Mouse (Mus musculus): ENCODE measurements around the gene Fkbpl. TPM values are rescaled to one million over a fixed set of nuclear protein-coding genes. Genes with fewer than 3 reads are reported as not detected.

Fkbpl gene
- polyA plus RNA-seq, 1 experiment from 2014 or later: 16.6 TPM

DNA sequence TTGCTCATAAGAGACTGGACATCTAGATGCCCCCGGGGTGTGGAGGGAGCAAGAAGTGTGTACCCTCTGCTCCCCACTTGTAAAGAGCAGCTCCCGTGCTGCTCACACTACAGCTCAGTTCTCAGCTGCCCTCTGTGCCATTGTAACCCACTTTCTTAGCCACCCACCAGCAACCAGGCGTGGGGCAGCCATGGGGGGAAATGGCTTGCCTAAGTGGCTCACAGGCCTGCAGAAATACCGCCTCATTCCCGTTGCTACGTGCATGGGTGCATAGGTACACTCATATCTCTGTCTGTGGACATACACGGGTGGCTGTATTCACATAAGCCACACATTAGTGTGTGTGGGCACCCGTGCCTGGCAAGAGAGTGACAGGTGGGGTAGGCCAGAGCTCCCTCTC, 18.4 kb downstream of the Fkbpl start:
- no peak overlapping the region for H3K27ac ChIP-seq (replicated peaks; ENCODE audit: low read depth, low read length)
- H3K4me3 ChIP-seq (ENCODE audit: low read depth, low read length): no peak overlapping the region
- no peak for DNase-seq (ENCODE audit: low spot score)
- H3K4me1 ChIP-seq (ENCODE audit: control insufficient read depth, insufficient read depth, low read length): no peaks in the 10 kb centered on the region; the same call in 1 of the 2 replicates
- peaks cover 14% of the 10 kb centered on the region for H3K27me3 ChIP-seq (ENCODE audit: control insufficient read depth, insufficient read depth, low read length)
- H3K4me2 ChIP-seq (ENCODE audit: low read depth, low read length): no peak overlapping the region
- 76% methylated on average over 8 of the region's 8 CpGs for WGBS
- H3K36me3 ChIP-seq (replicated peaks; ENCODE audit: control insufficient read depth, insufficient read depth, low read depth, low read length): no peaks in the 10 kb centered on the region
- H3K9me3 ChIP-seq (replicated peaks; ENCODE audit: control insufficient read depth, low read length): no peaks in the 10 kb centered on the region
- no peak for ATAC-seq (replicated peaks; ENCODE audit: insufficient number of reproducible peaks, low FRiP score, low TSS enrichment, low read depth)
- H3K9ac ChIP-seq (replicated peaks; ENCODE audit: low read length): no peak overlapping the region

DNA sequence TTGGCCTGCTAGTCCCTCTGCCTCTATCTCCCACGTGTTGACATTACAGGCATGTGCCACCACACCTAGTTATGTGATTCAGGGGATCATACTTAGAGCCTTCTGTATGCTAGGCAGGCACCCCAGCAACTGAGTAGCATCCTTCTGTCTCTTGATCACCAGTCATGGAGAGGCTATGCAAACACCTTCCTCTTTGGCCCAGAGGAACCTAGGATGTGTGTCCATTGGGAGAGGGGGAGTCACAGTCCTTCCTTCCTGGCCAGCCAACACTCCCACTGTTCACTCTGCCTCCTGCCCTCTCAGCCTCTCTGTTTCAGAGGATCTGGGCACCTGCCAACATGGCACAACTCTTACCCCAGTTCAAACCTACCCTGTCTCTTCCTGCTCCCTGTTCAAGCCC, 19.0 kb downstream of the Fkbpl start:
- DNase-seq (ENCODE audit: low spot score) (no peak), ATAC-seq (replicated peaks; ENCODE audit: insufficient number of reproducible peaks, low FRiP score, low TSS enrichment, low read depth) (no peak)
- H3K4me3 ChIP-seq (ENCODE audit: low read depth, low read length): no peak overlapping the region
- H3K4me1 ChIP-seq (ENCODE audit: control insufficient read depth, insufficient read depth, low read length): no peaks in the 10 kb centered on the region; the same call in 1 of the 2 replicates
- no peak overlapping the region for H3K9ac ChIP-seq (replicated peaks; ENCODE audit: low read length)
- WGBS: 45% methylated on average over 1 of the region's 1 CpGs
- H3K36me3 ChIP-seq (replicated peaks; ENCODE audit: control insufficient read depth, insufficient read depth, low read depth, low read length): no peaks in the 10 kb centered on the region
- no peak overlapping the region for H3K4me2 ChIP-seq (ENCODE audit: low read depth, low read length)
- no peak overlapping the region for H3K27ac ChIP-seq (replicated peaks; ENCODE audit: low read depth, low read length)
- no peaks in the 10 kb centered on the region for H3K9me3 ChIP-seq (replicated peaks; ENCODE audit: control insufficient read depth, low read length)
- peaks cover 14% of the 10 kb centered on the region for H3K27me3 ChIP-seq (ENCODE audit: control insufficient read depth, insufficient read depth, low read length)

DNA sequence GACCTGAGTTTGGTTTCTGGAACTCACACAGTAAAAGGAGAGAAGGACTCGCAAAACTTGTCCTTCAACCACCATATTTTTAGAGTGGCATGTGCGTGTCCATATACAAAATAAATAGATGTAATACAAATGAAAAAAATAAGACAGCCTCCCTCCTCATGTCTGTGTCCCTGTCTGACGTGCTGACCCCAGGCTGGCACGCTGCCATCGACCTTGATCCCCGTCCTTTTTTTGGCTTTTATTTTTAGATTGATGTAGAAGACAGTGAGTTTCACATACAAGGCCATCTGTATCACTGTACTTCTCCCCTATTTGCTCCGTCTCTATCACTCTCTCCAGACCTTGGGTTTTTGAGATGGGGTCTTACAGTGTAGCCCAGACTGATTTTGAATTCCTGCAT, 19.9 kb downstream of the Fkbpl start:
- H3K27ac ChIP-seq (replicated peaks; ENCODE audit: low read depth, low read length): no peak overlapping the region
- H3K9ac ChIP-seq (replicated peaks; ENCODE audit: low read length): no peak overlapping the region
- no peak overlapping the region for H3K4me2 ChIP-seq (ENCODE audit: low read depth, low read length)
- no peaks in the 10 kb centered on the region for H3K9me3 ChIP-seq (replicated peaks; ENCODE audit: control insufficient read depth, low read length)
- 80% methylated on average over 7 of the region's 7 CpGs for WGBS
- DNase-seq (ENCODE audit: low spot score): no peak
- ATAC-seq (replicated peaks; ENCODE audit: insufficient number of reproducible peaks, low FRiP score, low TSS enrichment, low read depth): no peak
- no peaks in the 10 kb centered on the region for H3K36me3 ChIP-seq (replicated peaks; ENCODE audit: control insufficient read depth, insufficient read depth, low read depth, low read length)
- H3K4me3 ChIP-seq (ENCODE audit: low read depth, low read length): no peak overlapping the region
- H3K27me3 ChIP-seq (ENCODE audit: control insufficient read depth, insufficient read depth, low read length): peaks cover 12% of the 10 kb centered on the region
- H3K4me1 ChIP-seq (ENCODE audit: control insufficient read depth, insufficient read depth, low read length): no peaks in the 10 kb centered on the region; the same call in 1 of the 2 replicates

DNA sequence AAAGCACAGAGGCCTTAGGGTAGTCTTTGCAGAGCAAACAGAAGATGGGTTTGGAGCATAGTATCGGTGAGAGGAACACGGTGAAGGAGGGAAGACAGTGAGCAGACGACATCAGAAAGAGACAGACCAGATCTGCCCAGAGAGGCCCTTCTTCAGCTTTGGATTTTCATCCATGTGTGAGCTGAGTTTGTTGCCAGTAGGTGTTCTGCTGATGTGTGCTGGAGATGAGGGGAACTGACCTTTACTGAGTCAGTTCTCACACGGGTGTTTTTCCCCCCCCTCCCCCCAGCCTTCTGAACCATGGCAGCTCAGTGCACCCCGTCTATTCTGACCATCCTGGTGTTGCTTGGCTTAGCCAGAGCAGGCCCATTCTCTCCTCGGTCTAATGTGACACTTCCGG, 25.7 kb downstream of the Fkbpl start, which contains the start of gene Tnxb:
Gene Tnxb (plus strand): TSS at position 301 of the 400 bp plus-strand sequence.
- peaks cover 42% of the 10 kb centered on the region for H3K27me3 ChIP-seq (ENCODE audit: control insufficient read depth, insufficient read depth, low read length)
- ATAC-seq (replicated peaks; ENCODE audit: insufficient number of reproducible peaks, low FRiP score, low TSS enrichment, low read depth): no peak
- H3K4me3 ChIP-seq (ENCODE audit: low read depth, low read length): peak within 1 kb of the TSS; percentile 29
- peaks cover 9% of the 10 kb centered on the region for H3K4me1 ChIP-seq (ENCODE audit: control insufficient read depth, insufficient read depth, low read length)
- H3K4me2 ChIP-seq (ENCODE audit: low read depth, low read length): peak within 1 kb of the TSS; percentile 65
- peak within 1 kb of the TSS; percentile 18; the same call in 1 of the 2 replicates for H3K9ac ChIP-seq (replicated peaks; ENCODE audit: low read length)
- H3K9me3 ChIP-seq (replicated peaks; ENCODE audit: control insufficient read depth, low read length): no peaks in the 10 kb centered on the region
- H3K27ac ChIP-seq (replicated peaks; ENCODE audit: low read depth, low read length): no peak within 1 kb of the TSS
- no peak for DNase-seq (ENCODE audit: low spot score)
- WGBS: 59% methylated on average over 7 of the region's 7 CpGs
- H3K36me3 ChIP-seq (replicated peaks; ENCODE audit: control insufficient read depth, insufficient read depth, low read depth, low read length): no peaks in the 10 kb centered on the region

DNA sequence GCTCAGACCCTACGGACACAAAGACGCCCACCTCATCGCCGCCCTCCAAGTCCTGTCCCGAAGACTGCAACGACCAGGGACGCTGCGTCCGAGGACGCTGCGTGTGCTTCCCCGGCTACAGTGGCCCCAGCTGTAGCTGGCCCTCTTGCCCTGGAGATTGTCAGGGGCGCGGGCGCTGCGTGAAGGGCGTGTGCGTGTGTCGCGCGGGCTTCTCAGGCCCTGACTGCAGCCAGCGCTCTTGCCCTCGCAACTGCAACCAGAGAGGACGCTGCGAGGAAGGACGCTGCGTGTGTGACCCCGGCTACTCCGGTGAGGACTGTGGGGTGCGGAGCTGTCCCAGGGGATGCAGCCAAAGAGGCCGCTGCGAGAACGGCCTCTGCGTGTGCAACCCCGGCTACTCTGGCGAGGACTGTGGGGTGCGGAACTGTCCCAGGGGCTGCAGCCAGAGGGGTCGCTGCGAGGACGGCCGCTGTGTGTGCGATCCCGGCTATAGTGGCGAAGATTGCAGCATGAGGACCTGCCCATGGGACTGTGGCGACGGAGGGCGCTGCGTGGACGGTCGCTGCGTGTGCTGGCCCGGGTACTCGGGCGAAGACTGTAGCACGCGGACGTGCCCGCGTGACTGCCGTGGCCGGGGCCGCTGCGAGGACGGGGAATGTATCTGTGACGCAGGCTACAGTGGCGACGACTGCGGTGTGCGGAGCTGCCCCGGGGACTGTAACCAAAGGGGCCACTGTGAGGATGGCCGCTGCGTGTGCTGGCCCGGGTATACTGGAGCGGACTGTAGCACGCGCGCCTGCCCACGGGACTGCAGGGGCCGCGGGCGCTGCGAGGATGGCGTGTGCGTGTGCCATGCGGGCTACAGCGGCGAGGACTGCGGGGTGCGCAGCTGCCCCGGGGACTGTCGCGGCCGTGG, 26.8 kb downstream of the Fkbpl start:
- H3K4me2 ChIP-seq (ENCODE audit: low read depth, low read length): peak overlapping the region; percentile 65
- no peaks in the 10 kb centered on the region for H3K9me3 ChIP-seq (replicated peaks; ENCODE audit: control insufficient read depth, low read length)
- H3K36me3 ChIP-seq (replicated peaks; ENCODE audit: control insufficient read depth, insufficient read depth, low read depth, low read length): no peaks in the 10 kb centered on the region
- H3K4me3 ChIP-seq (ENCODE audit: low read depth, low read length): peak overlapping the region; percentile 29
- ATAC-seq (replicated peaks; ENCODE audit: insufficient number of reproducible peaks, low FRiP score, low TSS enrichment, low read depth) (peak; percentile 39; the same call in 1 of the 2 replicates), DNase-seq (ENCODE audit: low spot score) (peak; percentile 26)
- H3K4me1 ChIP-seq (ENCODE audit: control insufficient read depth, insufficient read depth, low read length): peaks cover 9% of the 10 kb centered on the region
- WGBS: 9% methylated on average over 93 of the region's 93 CpGs
- peak overlapping the region; percentile 18; the same call in 1 of the 2 replicates for H3K9ac ChIP-seq (replicated peaks; ENCODE audit: low read length)
- H3K27me3 ChIP-seq (ENCODE audit: control insufficient read depth, insufficient read depth, low read length): peaks cover 42% of the 10 kb centered on the region
- no peak overlapping the region for H3K27ac ChIP-seq (replicated peaks; ENCODE audit: low read depth, low read length)

DNA sequence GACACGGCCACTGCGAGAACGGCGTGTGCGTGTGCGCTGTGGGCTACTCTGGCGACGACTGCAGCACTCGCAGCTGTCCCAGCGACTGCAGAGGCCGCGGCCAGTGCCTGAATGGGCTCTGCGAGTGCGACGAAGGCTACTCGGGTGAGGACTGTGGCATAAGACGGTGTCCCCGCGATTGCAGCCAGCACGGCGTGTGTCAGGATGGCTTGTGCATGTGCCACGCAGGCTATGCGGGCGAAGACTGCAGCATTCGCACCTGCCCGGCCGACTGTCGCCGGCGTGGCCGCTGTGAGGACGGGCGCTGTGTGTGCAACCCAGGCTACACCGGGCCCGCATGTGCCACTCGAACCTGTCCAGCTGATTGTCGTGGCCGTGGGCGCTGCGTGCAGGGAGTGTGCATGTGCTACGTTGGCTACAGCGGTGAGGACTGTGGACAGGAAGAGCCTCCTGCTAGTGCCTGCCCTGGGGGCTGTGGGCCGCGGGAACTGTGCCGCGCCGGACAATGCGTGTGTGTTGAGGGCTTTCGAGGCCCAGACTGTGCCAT, 27.8 kb downstream of the Fkbpl start:
- H3K4me2 ChIP-seq (ENCODE audit: low read depth, low read length): peak overlapping the region; percentile 65
- H3K36me3 ChIP-seq (replicated peaks; ENCODE audit: control insufficient read depth, insufficient read depth, low read depth, low read length): no peaks in the 10 kb centered on the region
- peaks cover 42% of the 10 kb centered on the region for H3K27me3 ChIP-seq (ENCODE audit: control insufficient read depth, insufficient read depth, low read length)
- WGBS: 29% methylated on average over 49 of the region's 49 CpGs
- no peak for DNase-seq (ENCODE audit: low spot score)
- ATAC-seq (replicated peaks; ENCODE audit: insufficient number of reproducible peaks, low FRiP score, low TSS enrichment, low read depth): no peak
- no peak overlapping the region for H3K9ac ChIP-seq (replicated peaks; ENCODE audit: low read length)
- no peak overlapping the region for H3K27ac ChIP-seq (replicated peaks; ENCODE audit: low read depth, low read length)
- peaks cover 9% of the 10 kb centered on the region for H3K4me1 ChIP-seq (ENCODE audit: control insufficient read depth, insufficient read depth, low read length)
- no peaks in the 10 kb centered on the region for H3K9me3 ChIP-seq (replicated peaks; ENCODE audit: control insufficient read depth, low read length)
- peak overlapping the region; percentile 29; the same call in 1 of the 2 replicates for H3K4me3 ChIP-seq (ENCODE audit: low read depth, low read length)

DNA sequence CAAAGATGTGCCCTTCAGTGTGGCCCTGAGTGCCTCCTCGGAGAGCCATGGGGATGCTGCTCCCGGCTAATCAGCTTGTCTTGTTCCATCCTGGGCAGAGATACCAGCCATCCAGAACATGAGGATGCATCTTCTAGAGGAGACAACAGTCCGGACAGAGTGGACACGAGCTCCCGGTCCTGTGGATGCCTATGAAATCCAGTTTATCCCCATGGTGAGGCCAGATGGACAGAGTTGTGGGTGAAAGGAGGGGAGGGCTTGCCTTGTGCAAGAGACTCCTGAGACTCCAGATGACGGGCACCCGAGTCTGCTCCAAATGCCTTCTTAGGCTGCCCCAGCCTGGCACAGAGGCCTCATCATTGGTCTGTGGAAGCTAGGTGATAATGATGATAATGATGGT, 28.6 kb downstream of the Fkbpl start:
- Histone ChIP-seq H3K4me2 (ENCODE audit: low read depth, low read length) (no peak overlapping the region), H3K36me3 (replicated peaks; ENCODE audit: control insufficient read depth, insufficient read depth, low read depth, low read length) (no peaks in the 10 kb centered on the region), H3K27ac (replicated peaks; ENCODE audit: low read depth, low read length) (no peak overlapping the region), H3K4me1 (ENCODE audit: control insufficient read depth, insufficient read depth, low read length) (peaks cover 9% of the 10 kb centered on the region), H3K9me3 (replicated peaks; ENCODE audit: control insufficient read depth, low read length) (no peaks in the 10 kb centered on the region), H3K9ac (replicated peaks; ENCODE audit: low read length) (no peak overlapping the region), H3K27me3 (ENCODE audit: control insufficient read depth, insufficient read depth, low read length) (peaks cover 42% of the 10 kb centered on the region), H3K4me3 (ENCODE audit: low read depth, low read length) (no peak overlapping the region)
- WGBS: 87% methylated on average over 7 of the region's 7 CpGs
- DNase-seq (ENCODE audit: low spot score) (no peak), ATAC-seq (replicated peaks; ENCODE audit: insufficient number of reproducible peaks, low FRiP score, low TSS enrichment, low read depth) (no peak)

Data from embryonic facial prominence, embryonic 11.5 days (tissue).